Mouse (Mus musculus): ENCODE measurements around the gene Il17rb.

Il17rb gene

DNA sequence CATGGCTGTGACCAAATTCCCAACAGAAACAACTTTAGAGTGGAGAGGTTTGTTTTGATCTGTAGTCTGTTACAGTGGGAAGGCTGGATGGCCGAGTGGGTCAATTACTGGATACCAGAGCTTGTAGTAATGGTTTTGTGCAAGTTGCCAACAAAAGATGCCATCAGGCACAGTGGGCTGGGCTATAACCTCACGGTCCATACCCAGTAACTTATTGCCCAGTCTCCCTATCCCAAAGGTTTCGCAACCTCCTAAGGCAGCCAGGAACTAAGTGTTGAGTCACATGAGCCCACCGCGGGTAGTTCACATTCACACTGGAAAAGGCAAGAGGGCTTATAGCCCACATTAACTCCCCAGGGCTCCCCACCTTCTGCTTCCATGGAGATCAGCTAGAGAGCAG lies 8.0 kb upstream of the Il17rb start:
- no peak for DNase-seq (ENCODE audit: low read depth in 1 of 2, low spot score in 2 of 2)

GRCm38 (mm10) chr14:30015008-30015407 lies 6.3 kb upstream of the Il17rb start:
- DNase-seq (ENCODE audit: low read depth in 1 of 2, low spot score in 2 of 2): no peak

- DNase-seq (ENCODE audit: low read depth in 1 of 2, low spot score in 2 of 2): no peak
Observed at GRCm38 (mm10) chr14:30014487-30014886, 5.8 kb upstream of the Il17rb start.

DNA sequence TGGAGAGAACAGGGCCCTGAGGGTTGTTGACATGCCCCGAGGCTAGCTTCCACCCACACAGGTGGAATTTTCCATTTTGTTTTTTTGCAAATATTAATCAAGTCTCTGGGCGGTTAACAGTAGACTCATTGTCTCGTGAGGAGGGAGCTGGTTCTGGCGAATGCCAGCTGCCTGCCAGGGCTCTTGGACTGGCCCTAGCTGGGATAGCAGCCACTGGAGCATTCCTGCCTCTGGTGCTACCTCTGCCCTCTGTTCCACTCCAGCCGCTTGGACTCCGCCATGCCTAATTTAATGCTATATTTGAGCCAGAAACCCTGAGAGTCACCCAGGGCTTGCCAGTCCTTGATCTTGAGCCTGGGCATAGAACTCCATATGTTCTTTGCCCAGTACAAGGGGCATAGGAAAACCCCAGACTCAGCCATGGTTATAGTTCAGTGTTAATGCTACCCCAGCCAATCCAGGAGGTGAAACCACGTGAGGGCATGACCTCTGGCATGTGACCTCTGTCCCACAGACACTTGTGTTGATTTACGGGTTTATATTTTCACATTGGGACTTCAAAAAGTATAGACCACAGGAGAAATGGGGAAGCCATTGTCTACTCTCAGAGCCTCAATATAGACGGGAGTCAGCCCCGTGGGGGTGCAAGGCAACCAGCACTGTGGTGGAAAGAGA lies 3.3 kb upstream of the Il17rb start:
- DNase-seq (ENCODE audit: low read depth in 1 of 2, low spot score in 2 of 2): no peak

- no peak for DNase-seq (ENCODE audit: low read depth in 1 of 2, low spot score in 2 of 2)
Observed at GRCm38 (mm10) chr14:30009864-30010560, 1.3 kb upstream of the Il17rb start.

DNA sequence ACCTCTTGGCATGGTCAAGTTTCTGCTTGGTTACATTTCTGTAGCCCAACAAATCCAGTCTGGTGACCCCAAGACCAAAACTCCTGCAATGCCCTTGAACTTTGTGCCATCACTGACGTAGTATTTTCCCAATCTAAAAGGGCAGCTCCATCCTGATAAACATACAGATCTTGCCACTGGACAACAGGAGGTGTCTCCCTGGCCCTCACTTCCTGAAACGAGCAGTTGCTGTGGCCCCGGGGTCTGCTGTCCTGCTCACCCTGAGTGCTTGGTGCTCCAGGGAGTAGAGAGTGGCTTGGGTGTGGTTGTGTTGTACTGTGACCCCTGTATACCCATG lies 9.3 kb downstream of the Il17rb start:
- no peak for DNase-seq (ENCODE audit: low read depth in 1 of 2, low spot score in 2 of 2)

DNA sequence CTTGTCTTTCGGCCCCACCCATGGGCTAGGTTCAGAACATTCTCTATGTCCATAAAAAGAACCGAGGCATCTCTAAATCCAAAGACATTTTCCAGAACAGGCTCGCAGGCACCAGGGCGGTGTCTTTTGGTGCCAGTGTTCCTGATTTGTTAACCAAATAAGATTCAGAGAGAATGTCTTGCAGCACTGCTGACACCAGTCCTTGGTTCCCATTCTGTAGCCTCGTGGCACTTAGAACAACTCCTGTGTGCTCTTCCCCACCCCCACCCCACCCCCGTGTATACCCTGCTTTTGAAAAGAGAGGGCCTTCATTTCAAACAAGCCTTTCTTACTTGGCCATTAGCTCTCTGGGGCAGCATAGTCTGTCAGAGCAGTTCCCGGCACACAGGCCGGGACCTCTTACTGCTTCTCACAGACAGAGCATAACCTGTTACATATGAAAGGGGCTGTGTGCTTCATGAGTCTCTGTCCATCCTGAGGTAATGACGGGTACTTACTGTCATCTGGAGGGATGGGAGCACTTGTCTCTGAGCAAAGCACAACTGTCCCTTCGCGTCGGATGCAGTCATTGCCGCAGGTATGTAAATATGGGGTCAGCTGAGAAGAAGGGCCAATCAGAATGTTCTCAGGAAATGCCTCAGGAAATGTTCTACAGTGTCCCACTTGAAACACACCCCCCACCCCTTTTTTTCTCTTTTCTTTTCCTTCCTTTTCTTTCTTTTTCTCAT lies 9.8 kb downstream of the Il17rb start:
- DNase-seq (ENCODE audit: low read depth in 1 of 2, low spot score in 2 of 2): no peak

GRCm38 (mm10) chr14:29997345-29997744 lies 11.4 kb downstream of the Il17rb start:
- DNase-seq (ENCODE audit: low read depth in 1 of 2, low spot score in 2 of 2): no peak

DNA sequence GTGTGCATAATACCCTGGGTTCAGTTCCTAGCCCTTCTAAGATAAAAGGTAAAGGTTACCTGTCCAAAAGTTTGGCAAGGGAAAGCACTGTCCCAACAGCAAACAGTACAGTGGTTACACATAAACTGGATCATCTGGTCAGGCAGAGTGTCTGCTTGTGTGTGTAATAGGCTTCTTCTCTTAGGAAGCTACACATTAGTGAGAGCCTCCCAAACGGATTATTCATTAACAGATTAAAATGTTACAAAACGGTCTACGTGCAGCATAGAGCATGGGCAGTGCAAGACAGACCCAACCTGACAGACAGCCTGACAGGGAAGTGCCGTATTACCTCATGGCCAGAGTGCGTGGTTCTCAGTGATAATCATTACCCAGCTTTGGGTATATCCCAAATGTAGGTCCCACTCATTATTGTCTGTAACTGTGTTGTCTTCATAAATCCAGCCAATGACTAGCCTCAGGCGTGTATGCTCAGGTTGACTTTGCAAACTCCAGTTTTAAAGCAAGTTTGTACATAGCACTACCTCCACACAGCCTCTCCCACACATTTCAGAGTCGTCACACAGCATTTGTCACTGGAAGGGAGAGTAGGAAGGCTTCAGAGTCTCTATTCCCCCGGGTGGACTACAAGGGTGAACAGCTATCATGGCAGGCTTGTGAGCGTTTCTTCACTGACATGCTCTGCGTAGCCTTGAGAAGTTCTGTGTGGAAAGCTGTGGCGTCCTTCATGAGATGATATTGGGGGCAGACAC lies 12.5 kb downstream of the Il17rb start:
- DNase-seq (ENCODE audit: low read depth in 1 of 2, low spot score in 2 of 2): no peak

- DNase-seq (ENCODE audit: low read depth in 1 of 2, low spot score in 2 of 2): no peak
Observed at GRCm38 (mm10) chr14:29994976-29995375, 13.7 kb downstream of the Il17rb start.

DNA sequence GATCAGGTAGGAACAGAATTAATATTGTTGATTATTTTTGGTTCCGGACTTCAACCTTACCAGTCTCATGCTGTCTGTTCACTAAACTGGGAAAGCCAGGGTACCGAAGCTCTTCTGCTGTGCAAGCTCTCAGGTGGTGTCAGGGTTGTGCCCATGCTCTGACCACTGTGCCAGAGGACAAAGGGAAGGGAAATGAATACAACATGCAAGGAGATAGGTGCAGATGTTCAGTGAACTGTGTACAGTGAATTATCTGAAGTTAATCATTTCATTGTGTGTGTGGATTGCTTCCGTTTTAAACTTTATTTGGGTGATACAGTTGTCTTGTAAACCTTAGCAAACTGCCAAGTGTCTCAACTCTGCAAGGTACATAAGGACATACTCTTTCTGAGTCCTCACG lies 20.4 kb downstream of the Il17rb start:
- no peak for DNase-seq (ENCODE audit: low read depth in 1 of 2, low spot score in 2 of 2)

GRCm38 (mm10) chr14:29987739-29988138 lies 21.0 kb downstream of the Il17rb start:
- no peak for DNase-seq (ENCODE audit: low read depth in 1 of 2, low spot score in 2 of 2)

DNA sequence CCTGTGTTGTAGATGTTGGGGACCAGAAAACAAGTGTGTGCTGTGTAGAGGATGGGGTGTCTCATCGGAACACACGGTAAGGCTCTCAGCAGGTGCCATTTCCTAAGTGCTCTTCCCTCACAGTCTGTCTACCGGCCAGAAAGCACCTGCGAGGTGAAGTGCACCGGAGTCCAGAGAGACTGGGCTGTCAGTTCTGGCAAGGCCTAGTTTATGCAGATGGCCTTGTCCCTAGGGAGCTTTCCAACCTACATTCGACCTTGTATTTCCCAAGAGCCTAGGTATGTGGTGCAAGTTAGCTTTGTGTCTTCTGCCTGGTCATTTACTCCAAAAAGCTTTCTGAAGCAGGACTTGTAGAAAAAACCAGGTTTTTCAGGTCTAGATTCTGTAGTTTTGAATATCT lies 21.4 kb downstream of the Il17rb start:
- DNase-seq (ENCODE audit: low read depth in 1 of 2, low spot score in 2 of 2): no peak

- DNase-seq (ENCODE audit: low read depth in 1 of 2, low spot score in 2 of 2): no peak
Observed at GRCm38 (mm10) chr14:29986096-29986495, 22.6 kb downstream of the Il17rb start.

GRCm38 (mm10) chr14:29980447-29981205 lies 28.1 kb downstream of the Il17rb start:
- DNase-seq (ENCODE audit: low read depth in 1 of 2, low spot score in 2 of 2): peak in 1 of 2 experiments; percentile 26

DNA sequence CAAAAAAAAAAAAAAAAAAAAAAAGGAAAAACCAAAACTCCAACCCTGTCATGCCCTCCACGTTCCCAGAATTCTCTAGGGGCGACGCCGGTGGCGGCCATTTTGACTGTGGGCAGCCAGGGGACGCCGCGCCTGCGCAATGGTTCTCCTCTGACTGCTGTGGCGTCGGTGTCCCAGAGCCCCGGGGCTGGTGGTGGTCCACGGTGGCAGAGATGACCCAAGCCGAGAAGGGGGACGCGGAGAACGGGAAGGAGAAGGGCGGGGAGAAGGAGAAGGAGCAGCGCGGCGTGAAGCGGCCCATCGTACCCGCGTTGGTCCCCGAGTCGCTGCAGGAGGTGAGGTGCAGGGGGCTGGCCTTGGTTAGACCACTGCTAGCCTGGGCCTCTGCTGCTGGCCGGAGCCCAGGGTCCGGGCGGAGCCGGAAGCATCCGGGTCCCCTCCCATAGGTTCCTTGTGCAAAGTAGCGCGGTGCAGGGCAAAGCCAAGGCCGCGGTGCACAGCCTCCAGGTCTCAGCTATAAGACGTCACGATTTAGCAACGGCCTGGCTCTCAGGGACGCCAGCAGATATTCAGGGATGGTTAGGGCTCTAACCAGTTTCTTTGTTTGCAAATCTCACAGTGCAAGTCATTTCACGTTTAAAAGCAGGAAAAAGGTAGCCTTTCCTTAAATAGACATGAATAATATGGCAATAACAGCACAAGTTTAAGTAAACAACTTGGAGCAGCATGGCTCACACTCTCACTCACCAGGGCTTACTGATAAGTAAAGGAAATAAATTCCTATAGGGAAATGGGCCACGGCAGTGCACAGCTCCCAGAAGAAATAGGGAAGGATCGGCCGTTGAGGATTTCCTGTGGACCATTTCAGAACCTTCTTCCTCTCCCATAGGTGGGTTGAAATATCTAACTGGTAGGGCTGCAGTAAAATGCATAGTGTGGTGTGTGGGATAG lies 30.2 kb downstream of the Il17rb start, which contains the start of gene Actr8:
Actr8 (plus strand) TSS at position 84 of the 951 bp plus-strand sequence.
- peak; percentile 35 to 69 for DNase-seq (ENCODE audit: low read depth in 1 of 2, low spot score in 2 of 2)

- DNase-seq (ENCODE audit: low read depth in 1 of 2, low spot score in 2 of 2): no peak
Observed at GRCm38 (mm10) chr14:29976927-29977326, 31.8 kb downstream of the Il17rb start.

DNA sequence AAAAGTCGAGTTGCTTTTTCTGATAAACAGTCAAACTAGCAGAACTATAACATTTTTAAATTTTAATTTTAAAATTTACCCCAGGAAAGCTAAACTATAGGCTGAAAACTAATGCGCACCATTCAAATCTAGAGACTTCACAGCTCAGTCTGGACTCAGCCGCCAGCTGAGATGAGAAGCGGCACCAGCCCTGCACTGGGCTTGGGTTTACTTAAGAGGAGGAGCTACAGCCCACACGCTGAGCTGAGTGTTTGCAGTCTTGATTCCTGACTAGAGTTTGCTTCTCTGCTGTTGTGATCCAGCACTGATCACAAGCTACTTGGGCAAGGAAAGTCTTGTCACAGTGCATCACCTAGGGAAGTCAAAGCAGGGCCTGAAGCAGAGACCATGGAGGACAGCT lies 36.7 kb downstream of the Il17rb start:
- DNase-seq (ENCODE audit: low read depth in 1 of 2, low spot score in 2 of 2): no peak

GRCm38 (mm10) chr14:29971446-29971845 lies 37.2 kb downstream of the Il17rb start:
- DNase-seq (ENCODE audit: low read depth in 1 of 2, low spot score in 2 of 2): no peak
